Mouse (Mus musculus): ENCODE measurements at regions not wholly inside any gene's neighbourhood (a gene's known extent, or its start where the extent isn't known, plus 50 kb on each side); places are given as distances from the start of the nearest gene placed in this dataset.

GRCm38 (mm10) chr3:34231593-34232328, 150.6 kb upstream of the Dnajc19 start:
- peak; percentile 1 to 3 for DNase-seq

GRCm38 (mm10) chr3:34222291-34222690, 141.2 kb upstream of the Dnajc19 start:
- DNase-seq, result no peak

GRCm38 (mm10) chr3:34219741-34220310, 138.7 kb upstream of the Dnajc19 start:
- no peak for DNase-seq

- DNase-seq, result no peak
These were observed 138.0 kb upstream of the Dnajc19 start for GRCm38 (mm10) chr3:34219096-34219495.

DNA sequence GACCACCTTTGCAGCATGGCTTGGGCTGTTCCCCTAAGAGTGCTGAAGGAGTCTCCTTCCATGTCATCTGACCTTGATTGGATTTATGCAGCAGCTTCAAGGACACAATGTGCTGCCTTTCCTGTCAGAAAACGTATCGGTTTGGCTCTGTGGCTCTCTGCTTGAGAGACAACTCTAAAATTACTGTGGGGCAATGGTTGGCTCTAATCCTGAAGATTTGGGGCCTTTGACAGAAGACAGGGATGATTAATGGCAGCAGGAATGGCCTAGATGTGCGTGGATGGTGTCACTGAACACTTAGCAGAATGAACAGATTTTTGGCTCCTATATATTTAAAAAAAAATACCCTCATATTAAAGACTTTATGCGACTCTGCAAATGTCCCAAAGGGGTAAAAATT, 136.8 kb upstream of the Dnajc19 start:
- DNase-seq, result no peak

GRCm38 (mm10) chr3:34214233-34214632, 133.1 kb upstream of the Dnajc19 start:
- DNase-seq, result no peak

DNA sequence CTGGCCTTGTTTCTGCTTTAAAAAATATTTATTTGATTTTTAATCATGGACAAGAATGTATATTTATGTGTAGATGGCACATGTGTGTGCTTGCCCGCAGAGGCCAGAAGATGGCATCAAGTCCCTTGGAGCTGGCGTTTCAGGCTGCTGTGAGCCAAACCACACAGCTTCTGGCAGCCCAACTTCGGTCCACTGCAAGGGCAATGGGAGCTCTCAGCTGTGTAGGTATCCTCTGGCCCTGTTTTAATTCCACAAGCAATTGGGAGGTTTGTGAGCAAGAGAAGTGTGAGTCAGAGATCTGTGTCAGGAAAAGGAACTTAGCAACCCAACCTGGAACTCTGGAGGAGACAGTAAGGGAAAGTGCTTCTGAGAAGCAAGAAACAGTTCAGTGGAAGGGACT, 125.3 kb upstream of the Dnajc19 start:
- DNase-seq, result no peak

GRCm38 (mm10) chr3:34198228-34198627, 117.1 kb upstream of the Dnajc19 start:
- DNase-seq, result peak; percentile 3

DNA sequence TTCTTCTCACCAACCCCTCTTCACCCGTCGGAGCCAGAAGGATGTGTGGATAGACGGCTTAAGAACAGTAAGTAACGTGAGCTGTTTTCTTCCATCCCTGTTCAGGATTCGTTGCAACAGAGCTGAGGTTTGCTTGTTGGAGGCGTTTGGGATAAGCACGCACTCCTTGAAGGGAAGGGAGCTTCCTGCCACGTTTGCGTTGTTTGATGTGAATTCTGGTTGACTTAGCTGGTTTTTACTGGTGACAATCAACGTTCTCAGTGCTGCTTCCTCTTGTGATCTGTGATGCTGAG, 116.0 kb upstream of the Dnajc19 start:
- DNase-seq, result no peak

DNA sequence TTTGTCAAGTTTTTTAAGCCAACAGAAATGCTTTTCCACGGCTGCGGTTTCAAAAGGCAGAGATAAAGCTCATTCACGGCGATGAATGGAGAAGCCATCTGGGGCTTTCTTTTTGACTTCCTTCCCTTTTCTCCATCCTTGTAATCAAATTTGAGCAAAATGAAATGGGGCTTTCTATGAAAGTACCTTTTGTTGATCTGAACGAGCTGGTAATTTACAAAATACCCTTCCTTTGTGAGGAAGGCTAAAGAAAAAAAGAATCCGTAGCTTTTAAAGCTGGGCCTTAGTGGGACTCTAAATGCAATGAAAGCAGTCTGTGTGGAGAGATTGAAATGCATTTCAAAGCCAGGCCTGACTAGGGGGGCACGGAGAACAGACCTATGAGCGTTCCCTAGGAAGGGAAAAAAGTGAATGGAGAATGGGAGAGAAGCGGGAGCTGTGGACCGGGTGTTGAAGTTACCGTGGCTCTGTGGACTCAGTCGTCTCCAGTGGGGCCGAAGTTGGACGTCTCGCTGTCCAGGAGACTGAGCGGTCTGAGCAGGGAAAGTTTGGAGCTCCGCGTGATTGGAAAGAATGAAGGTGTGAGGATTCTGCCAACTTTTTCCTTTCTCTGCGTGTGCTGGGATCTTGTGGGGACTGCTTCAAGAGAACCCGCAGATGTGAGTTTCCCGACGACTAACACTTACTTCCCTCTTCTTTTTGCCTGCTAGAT, 115.5 kb upstream of the Dnajc19 start:
- DNase-seq, result no peak

- no peak for DNase-seq
These were observed 114.8 kb upstream of the Dnajc19 start for GRCm38 (mm10) chr3:34195729-34196450.

- DNase-seq, result no peak
These were observed 92.4 kb upstream of the Dnajc19 start for GRCm38 (mm10) chr3:34173416-34174097.

GRCm38 (mm10) chr3:34172899-34173298, 91.8 kb upstream of the Dnajc19 start:
- no peak for DNase-seq

- no peak for DNase-seq
These were observed 90.8 kb upstream of the Dnajc19 start for GRCm38 (mm10) chr3:34171893-34172292.

GRCm38 (mm10) chr3:34168087-34168486, 87.0 kb upstream of the Dnajc19 start:
- DNase-seq, result no peak

DNA sequence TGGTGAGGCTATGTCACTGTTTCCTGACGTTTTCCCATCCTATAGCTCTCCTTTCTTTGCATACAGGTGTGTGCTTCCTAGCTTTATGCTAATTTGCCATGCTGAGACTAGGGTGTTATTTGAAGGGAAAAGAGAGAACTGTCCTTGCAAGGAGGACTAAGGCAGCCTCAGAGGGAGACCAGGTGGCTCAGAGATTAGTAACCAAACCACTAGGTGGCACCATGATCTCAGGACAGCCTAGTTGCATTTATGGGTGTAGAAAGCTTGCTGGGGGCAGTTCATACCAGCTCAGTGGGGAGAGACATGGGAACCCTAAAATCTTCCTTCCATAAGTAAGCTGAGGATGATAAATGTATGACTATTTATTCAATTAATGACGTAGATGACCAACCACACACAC, 68.9 kb upstream of the Dnajc19 start:
- DNase-seq, result no peak

GRCm38 (mm10) chr3:34143652-34144051, 62.5 kb upstream of the Dnajc19 start:
- DNase-seq, result no peak

GRCm38 (mm10) chr3:34139227-34139626, 58.1 kb upstream of the Dnajc19 start:
- DNase-seq, result no peak

GRCm38 (mm10) chr3:34137984-34138383, 56.9 kb upstream of the Dnajc19 start:
- DNase-seq, result no peak

- no peak for DNase-seq
These were observed 55.3 kb upstream of the Dnajc19 start for GRCm38 (mm10) chr3:34136385-34136784.

All from cerebellum, adult 18-20 months (tissue).